Mouse (Mus musculus): ENCODE data around the gene Cbx4. TPM values are rescaled to one million over a fixed set of nuclear protein-coding genes. Genes with fewer than 3 reads are reported as not detected.

The Cbx4 gene
- polyA plus RNA-seq, 1 experiment from 2014 or later, result 2.4 TPM

DNA sequence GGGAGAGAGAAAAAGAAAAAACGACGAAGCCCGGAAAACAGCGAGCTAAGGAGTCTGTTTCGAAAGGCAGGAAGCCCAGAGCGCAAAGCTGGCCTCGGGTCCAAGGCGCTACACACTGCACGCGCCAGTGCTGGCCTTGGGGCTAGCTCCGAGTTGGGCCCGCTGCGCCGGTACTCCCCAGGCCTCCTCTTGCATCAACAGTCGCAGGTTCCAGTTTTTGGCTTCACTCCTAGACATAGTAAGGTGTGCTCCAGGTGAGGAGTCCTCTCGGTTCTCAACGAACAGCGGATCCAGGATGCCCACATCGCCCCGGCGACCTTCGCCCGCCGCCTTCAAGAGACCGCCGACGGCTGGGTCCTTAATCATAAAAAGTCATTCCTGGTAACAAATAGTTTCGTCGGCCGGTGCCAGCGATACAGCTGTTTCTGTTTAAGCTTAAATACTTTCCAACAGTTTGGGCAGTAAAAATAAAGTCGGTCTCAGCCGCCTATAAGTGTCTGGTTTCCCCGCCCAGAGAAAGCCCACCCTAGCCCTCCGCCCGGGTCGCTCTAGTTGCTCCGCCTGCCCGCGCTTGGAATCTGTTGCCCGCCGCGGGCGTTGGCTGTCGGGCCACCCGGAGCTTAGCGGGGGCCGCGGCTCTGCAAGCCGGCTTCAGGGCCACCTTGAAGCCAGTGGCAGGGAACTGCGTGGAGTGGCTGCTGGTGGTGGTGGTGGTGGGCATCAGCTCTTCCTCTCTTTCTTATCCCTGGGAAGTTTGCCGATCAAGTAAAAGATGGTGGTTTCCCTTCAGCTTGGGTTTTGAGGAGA lies 43.4 kb downstream of the Cbx4 start:
- WGBS (ENCODE audit: insufficient replicate concordance), result 2% methylated on average over 52 of the region's 52 CpGs
- H3K9ac ChIP-seq, result no peak overlapping the region
- H3K4me2 ChIP-seq, result no peak overlapping the region; the same call in 1 of the 2 replicates
- peak overlapping the region; percentile 2; the same call in 1 of the 2 replicates for H3K4me3 ChIP-seq (replicated peaks)
- peaks cover 55% of the 10 kb centered on the region for H3K4me1 ChIP-seq (replicated peaks)
- no peak for DNase-seq
- ATAC-seq (ENCODE audit: low read depth), result no peak
- H3K36me3 ChIP-seq, result peaks cover 6% of the 10 kb centered on the region
- H3K27me3 ChIP-seq, result peaks cover 100% of the 10 kb centered on the region
- no peaks in the 10 kb centered on the region for H3K9me3 ChIP-seq (replicated peaks)
- no peak overlapping the region for H3K27ac ChIP-seq

GRCm38 (mm10) chr11:119041750-119042465 lies 44.1 kb downstream of the Cbx4 start:
- H3K4me1 ChIP-seq (replicated peaks), result peaks cover 59% of the 10 kb centered on the region
- 2% methylated on average over 30 of the region's 31 CpGs for WGBS (ENCODE audit: insufficient replicate concordance)
- peaks cover 6% of the 10 kb centered on the region for H3K36me3 ChIP-seq
- no peak overlapping the region for H3K27ac ChIP-seq
- peaks cover 100% of the 10 kb centered on the region for H3K27me3 ChIP-seq
- H3K4me3 ChIP-seq (replicated peaks), result peak overlapping the region; percentile 67
- DNase-seq (no peak), ATAC-seq (ENCODE audit: low read depth) (no peak)
- H3K9ac ChIP-seq, result peak overlapping the region; percentile 61
- H3K4me2 ChIP-seq, result peak overlapping the region; percentile 89
- H3K9me3 ChIP-seq (replicated peaks), result no peaks in the 10 kb centered on the region

GRCm38 (mm10) chr11:119041325-119041716 lies 44.7 kb downstream of the Cbx4 start:
- peak overlapping the region; percentile 61 for H3K9ac ChIP-seq
- H3K27me3 ChIP-seq, result peaks cover 100% of the 10 kb centered on the region
- H3K4me1 ChIP-seq (replicated peaks), result peaks cover 55% of the 10 kb centered on the region
- H3K4me3 ChIP-seq (replicated peaks), result peak overlapping the region; percentile 67
- DNase-seq (no peak), ATAC-seq (ENCODE audit: low read depth) (peak; percentile 52; the same call in 1 of the 2 replicates)
- peak overlapping the region; percentile 89 for H3K4me2 ChIP-seq
- under 1% methylated on average over 31 of the region's 31 CpGs for WGBS (ENCODE audit: insufficient replicate concordance)
- no peak overlapping the region for H3K27ac ChIP-seq
- H3K36me3 ChIP-seq, result peaks cover 6% of the 10 kb centered on the region
- no peaks in the 10 kb centered on the region for H3K9me3 ChIP-seq (replicated peaks)

- Histone ChIP-seq H3K27ac (0 out of 2 replicates have a peak within 1 kb of the TSS, but pooled peaks have one; percentile 18), H3K4me3 (replicated peaks) (peak within 1 kb of the TSS; percentile 67), H3K9me3 (replicated peaks) (no peaks in the 10 kb centered on the region), H3K27me3 (peaks cover 100% of the 10 kb centered on the region), H3K9ac (peak within 1 kb of the TSS; percentile 76), H3K4me2 (peak within 1 kb of the TSS; percentile 89), H3K36me3 (peaks cover 6% of the 10 kb centered on the region), H3K4me1 (replicated peaks) (peaks cover 52% of the 10 kb centered on the region)
- WGBS (ENCODE audit: insufficient replicate concordance), result under 1% methylated on average over 49 of the region's 63 CpGs
- peak; percentile 93 for DNase-seq
- ATAC-seq (ENCODE audit: low read depth), result peak; percentile 87
Measured at GRCm38 (mm10) chr11:119040600-119041324, 45.3 kb downstream of the Cbx4 start, which contains the start of gene Cbx8. Gene Cbx8, minus strand, starts transcription at chr11:119040969.

DNA sequence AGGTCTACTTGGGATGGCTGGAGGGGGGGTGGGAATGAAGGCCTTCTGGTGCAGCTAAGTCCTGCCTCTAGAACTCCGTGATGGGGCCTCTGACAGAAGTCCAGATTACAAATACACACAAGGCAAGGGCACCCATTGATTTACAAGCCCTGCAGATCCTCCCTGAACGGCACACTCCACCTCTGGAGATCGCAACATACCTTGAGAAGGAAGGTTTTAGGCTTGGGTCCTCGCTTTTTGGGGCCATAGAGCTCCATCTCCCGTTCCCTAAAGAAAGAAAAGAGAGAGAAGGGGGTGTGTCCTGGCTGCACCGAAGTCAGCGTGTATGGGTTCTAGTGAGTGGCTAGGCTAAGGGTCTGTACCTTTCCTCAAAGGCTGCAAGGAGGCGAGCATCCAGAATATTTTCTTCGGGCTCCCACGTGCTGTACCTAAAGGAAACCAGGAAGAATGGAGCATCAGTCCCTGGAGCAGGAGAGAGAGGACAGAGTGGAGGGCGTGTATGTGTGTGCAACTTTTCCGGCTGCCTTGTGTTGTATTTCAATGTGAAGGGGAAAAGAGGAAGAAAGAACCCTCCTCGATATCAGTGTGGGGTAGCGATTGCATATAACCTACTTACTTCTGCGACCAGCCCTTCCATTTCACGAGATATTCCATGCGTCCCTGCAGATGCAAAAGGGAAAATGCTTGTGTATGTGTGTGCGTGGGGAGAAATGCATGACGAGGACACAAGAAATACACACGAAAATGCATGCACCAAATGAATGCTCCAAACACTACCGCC lies 46.1 kb downstream of the Cbx4 start:
- peaks cover 100% of the 10 kb centered on the region for H3K27me3 ChIP-seq
- no peaks in the 10 kb centered on the region for H3K9me3 ChIP-seq (replicated peaks)
- peak overlapping the region; percentile 89 for H3K4me2 ChIP-seq
- 0 out of 2 replicates have a peak overlapping the region, but pooled peaks have one; percentile 18 for H3K27ac ChIP-seq
- H3K9ac ChIP-seq, result peak overlapping the region; percentile 76
- no peak for ATAC-seq (ENCODE audit: low read depth)
- peak overlapping the region; percentile 67 for H3K4me3 ChIP-seq (replicated peaks)
- no peak for DNase-seq
- WGBS (ENCODE audit: insufficient replicate concordance), result 9% methylated on average over 21 of the region's 21 CpGs
- H3K4me1 ChIP-seq (replicated peaks), result peaks cover 49% of the 10 kb centered on the region
- peaks cover 6% of the 10 kb centered on the region for H3K36me3 ChIP-seq

GRCm38 (mm10) chr11:119038744-119039484 lies 47.1 kb downstream of the Cbx4 start:
- Histone ChIP-seq H3K9ac (no peak overlapping the region), H3K9me3 (replicated peaks) (no peaks in the 10 kb centered on the region), H3K27me3 (peaks cover 100% of the 10 kb centered on the region), H3K36me3 (peaks cover 6% of the 10 kb centered on the region), H3K4me1 (replicated peaks) (peaks cover 46% of the 10 kb centered on the region), H3K4me3 (replicated peaks) (no peak overlapping the region), H3K27ac (no peak overlapping the region), H3K4me2 (no peak overlapping the region)
- WGBS (ENCODE audit: insufficient replicate concordance), result 70% methylated on average over 22 of the region's 22 CpGs
- DNase-seq (no peak), ATAC-seq (ENCODE audit: low read depth) (no peak)

DNA sequence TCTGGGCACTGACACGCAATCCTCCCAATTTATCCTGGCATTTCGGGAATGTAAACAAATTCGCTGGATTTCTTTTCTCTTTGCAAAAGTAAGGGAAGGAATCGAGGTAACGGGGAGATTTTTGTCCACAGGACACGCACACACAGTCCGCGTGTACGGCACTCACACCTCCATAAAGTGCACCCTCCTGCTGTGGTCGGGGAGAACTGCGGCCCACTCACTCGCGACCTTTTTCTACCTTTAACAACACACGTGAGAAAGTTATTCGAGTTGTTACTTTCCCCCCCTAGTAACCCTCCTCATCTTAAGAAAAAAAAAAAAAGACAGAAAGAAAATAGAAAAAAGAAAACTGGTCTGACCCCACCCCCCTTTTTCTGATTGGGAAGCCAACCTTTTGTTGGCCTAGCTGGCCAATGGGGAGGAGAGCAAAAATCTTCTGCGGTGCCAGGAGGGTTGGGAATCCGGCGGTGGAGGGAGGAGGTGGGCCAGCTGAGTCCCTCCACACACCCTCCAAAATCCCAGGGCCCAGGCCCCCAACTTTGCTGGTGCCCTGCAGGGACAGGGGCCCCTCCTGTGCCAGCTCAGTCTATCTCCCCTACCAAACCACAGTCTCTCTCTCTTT lies 48.1 kb downstream of the Cbx4 start:
- 19% methylated on average over 18 of the region's 18 CpGs for WGBS (ENCODE audit: insufficient replicate concordance)
- no peak for DNase-seq
- Histone ChIP-seq H3K4me2 (peak overlapping the region; percentile 63), H3K27me3 (peaks cover 100% of the 10 kb centered on the region), H3K9me3 (replicated peaks) (no peaks in the 10 kb centered on the region), H3K4me1 (replicated peaks) (peaks cover 46% of the 10 kb centered on the region), H3K36me3 (peaks cover 6% of the 10 kb centered on the region), H3K4me3 (replicated peaks) (peak overlapping the region; percentile 49; the same call in 1 of the 2 replicates), H3K27ac (no peak overlapping the region), H3K9ac (no peak overlapping the region)
- no peak for ATAC-seq (ENCODE audit: low read depth)

- H3K27ac ChIP-seq, result no peak overlapping the region
- no peak for ATAC-seq (ENCODE audit: low read depth)
- DNase-seq, result no peak
- peak overlapping the region; percentile 49 for H3K4me3 ChIP-seq (replicated peaks)
- H3K4me1 ChIP-seq (replicated peaks), result peaks cover 42% of the 10 kb centered on the region
- no peaks in the 10 kb centered on the region for H3K9me3 ChIP-seq (replicated peaks)
- H3K27me3 ChIP-seq, result peaks cover 94% of the 10 kb centered on the region
- WGBS (ENCODE audit: insufficient replicate concordance), result 2% methylated on average over 57 of the region's 57 CpGs
- H3K36me3 ChIP-seq, result peaks cover 6% of the 10 kb centered on the region
- H3K9ac ChIP-seq, result peak overlapping the region; percentile 33; the same call in 1 of the 2 replicates
- H3K4me2 ChIP-seq, result peak overlapping the region; percentile 63
Measured at GRCm38 (mm10) chr11:119036934-119037779, 48.9 kb downstream of the Cbx4 start.

DNA sequence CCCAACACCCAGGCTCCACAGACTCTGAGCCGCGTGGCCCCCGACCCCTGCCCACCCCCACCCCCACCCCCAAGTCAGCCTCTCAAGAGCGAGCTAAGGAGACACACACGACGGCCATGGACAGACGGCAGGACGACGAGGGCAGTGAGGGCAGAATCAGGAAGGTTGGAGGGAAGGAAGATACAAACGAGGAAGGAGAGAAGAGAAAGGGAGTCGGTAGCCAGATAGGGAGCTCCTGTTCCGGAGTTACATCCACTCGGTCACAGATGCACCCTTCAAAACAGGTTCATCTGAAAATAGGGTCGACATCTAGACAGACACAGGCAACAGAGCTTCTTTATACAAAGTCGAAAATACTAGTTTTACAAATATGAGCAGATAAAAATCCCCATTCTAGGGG lies 49.6 kb downstream of the Cbx4 start:
- no peak overlapping the region for H3K27ac ChIP-seq
- no peak overlapping the region for H3K4me2 ChIP-seq
- ATAC-seq (ENCODE audit: low read depth), result no peak
- H3K36me3 ChIP-seq, result peaks cover 6% of the 10 kb centered on the region
- peaks cover 35% of the 10 kb centered on the region for H3K4me1 ChIP-seq (replicated peaks)
- under 1% methylated on average over 15 of the region's 15 CpGs for WGBS (ENCODE audit: insufficient replicate concordance)
- H3K9ac ChIP-seq, result no peak overlapping the region
- no peak overlapping the region for H3K4me3 ChIP-seq (replicated peaks)
- no peak for DNase-seq
- H3K9me3 ChIP-seq (replicated peaks), result no peaks in the 10 kb centered on the region
- H3K27me3 ChIP-seq, result peaks cover 91% of the 10 kb centered on the region

Measured in liver, embryonic 13.5 days (tissue).